Mouse (Mus musculus) cerebellum, adult 2 months (tissue): ENCODE results near the gene Fbxl17. TPM values are rescaled to one million over a fixed set of nuclear protein-coding genes. Genes with fewer than 3 reads are reported as not detected.

Experiments used
- DNase-seq, 2 experiments: peaks; one replicate each; pipeline ENCODE4 v3.0.0; 2021
- H3K27ac ChIP-seq: fragments of 200-500 bp; 2 replicates; pipeline ENCODE4 v1.5.1; 2012; ENCODE audit warnings: low read length, control low read depth, inconsistent platforms; ENCODE audit not compliant: insufficient read depth
- H3K27me3 ChIP-seq: fragments of 200-500 bp; 2 replicates; pipeline ENCODE4 v1.6.1; 2012; ENCODE audit warnings: inconsistent platforms, mild to moderate bottlenecking, low read length, moderate library complexity; ENCODE audit not compliant: control insufficient read depth, insufficient read depth
- H3K4me1 ChIP-seq: fragments of 200-500 bp; 2 replicates; pipeline ENCODE4 v1.6.1; 2011; ENCODE audit warnings: low read length; ENCODE audit not compliant: control insufficient read depth, insufficient read depth
- H3K4me3 ChIP-seq: fragments of 200-500 bp; replicated peaks from 2 replicates; pipeline ENCODE3; 2011; ENCODE audit warnings: mild to moderate bottlenecking, low read depth, low read length, control low read depth; ENCODE audit not compliant: insufficient read depth
- CTCF ChIP-seq: fragments of 200-500 bp; IDR thresholded peaks from 2 replicates; pipeline ENCODE4 v1.5.1; 2011; ENCODE audit warnings: low read depth, mild to moderate bottlenecking, control low read depth, low read length, moderate library complexity, borderline replicate concordance; ENCODE audit not compliant: insufficient read depth
- POLR2A ChIP-seq: fragments of 200-500 bp; IDR thresholded peaks from 2 replicates; pipeline ENCODE4 v1.6.1; 2011; ENCODE audit warnings: low read length, control low read depth, borderline replicate concordance; ENCODE audit not compliant: insufficient read depth
- WGBS: fragments of 180-500 bp; shearing (Covaris S2); methylation state at CpG from one replicate; pipeline ENCODE4 v1.1.7; 2018; 5-methylcytosine and 5-hydroxymethylcytosine counted together
- polyA plus RNA-seq: library from polyadenylated mRNA; depleted of rRNA; stranded (reverse); fragments of >200 nt; gene quantifications from 2 replicates; pipeline ENCODE4 v1.2.3, GENCODE M21; 2012

Gene Fbxl17
- polyA plus RNA-seq, 1 experiment = 21.5 TPM

DNA sequence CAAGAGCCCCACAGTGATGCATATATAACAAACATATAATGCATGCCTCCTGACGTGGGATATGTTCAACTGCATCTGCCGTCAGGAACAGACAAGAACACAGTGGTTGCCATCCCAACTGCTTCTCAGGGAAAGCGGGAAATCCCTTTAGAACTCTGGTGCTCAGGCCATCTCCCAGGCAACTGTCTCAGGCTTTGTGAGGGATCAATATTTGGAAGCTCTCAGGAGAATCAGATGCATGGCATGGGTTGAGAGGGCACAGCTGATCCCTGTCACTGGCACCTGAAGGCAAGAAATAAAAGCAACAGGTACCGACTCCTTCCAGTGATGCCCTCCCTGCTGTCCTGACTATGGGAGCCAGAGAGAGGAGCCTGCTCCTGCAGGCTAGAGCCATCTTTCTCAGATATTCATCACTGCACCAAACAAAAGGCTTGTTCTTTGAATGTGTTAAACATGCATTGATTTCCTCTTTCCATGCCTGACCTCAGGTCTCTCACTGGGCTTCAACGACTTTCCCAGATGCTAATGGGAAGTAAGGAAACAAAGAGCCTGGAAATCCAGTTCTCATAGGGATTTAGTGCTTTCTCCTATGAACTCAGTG is 429.6 kb downstream of the Fbxl17 start:
- no peak for DNase-seq

DNA sequence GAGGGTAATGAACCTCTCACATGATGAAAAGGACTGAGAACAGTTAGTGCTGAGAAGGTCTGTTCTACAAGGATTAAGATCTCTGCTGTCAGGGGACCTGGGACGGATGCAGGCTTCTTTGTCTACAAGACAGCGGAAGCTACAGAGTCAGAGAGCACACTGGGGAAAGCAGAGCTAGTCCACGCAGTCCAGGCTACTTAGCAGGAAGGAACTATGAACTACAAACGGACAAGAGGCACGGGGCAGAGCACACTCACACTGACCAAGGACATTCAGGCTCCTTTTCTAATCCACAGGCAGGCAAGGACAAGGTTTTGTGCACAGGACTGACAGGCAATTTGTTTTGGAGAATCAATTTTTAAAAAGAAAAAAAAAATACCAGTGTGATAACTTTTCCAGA is 437.0 kb downstream of the Fbxl17 start:
- 54% methylated on average over 5 of the region's 5 CpGs for WGBS
- Histone ChIP-seq H3K27me3 (no peaks in the 10 kb centered on the region), H3K4me3 (no peak overlapping the region), H3K27ac (no peak overlapping the region), H3K4me1 (no peaks in the 10 kb centered on the region)
- no peak for TF ChIP-seq CTCF
- no peak for TF ChIP-seq POLR2A
- DNase-seq = no peak

More for the DNA sequence above, 429.6 kb downstream of the Fbxl17 start:
- no peaks in the 10 kb centered on the region for H3K27me3 ChIP-seq
- WGBS = 63% methylated on average over 5 of the region's 5 CpGs
- H3K4me1 ChIP-seq = no peaks in the 10 kb centered on the region
- TF ChIP-seq CTCF (no peak), POLR2A (no peak)
- no peak overlapping the region for H3K27ac ChIP-seq
- no peak overlapping the region for H3K4me3 ChIP-seq

DNA sequence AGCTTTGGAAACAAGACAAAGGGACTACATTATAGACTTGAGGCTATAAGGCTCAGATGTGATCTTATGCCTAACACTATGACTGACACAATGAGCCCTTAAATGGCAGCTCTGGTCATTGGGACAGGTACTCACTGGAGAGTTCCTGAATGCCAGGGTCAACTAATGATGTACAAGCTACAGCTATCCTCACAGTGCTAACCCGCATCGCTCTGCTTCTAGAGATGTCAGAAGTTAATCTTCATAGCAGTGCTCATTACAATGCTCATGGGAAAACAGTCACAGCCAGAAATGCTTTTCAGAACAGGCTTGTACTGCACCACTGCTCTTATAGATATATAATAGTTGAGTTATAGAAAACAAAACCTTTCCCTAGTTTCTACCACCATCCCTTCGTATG is 438.0 kb downstream of the Fbxl17 start:
- Histone ChIP-seq H3K27me3 (no peaks in the 10 kb centered on the region), H3K27ac (no peak overlapping the region), H3K4me1 (no peaks in the 10 kb centered on the region), H3K4me3 (no peak overlapping the region)
- TF ChIP-seq POLR2A (no peak), CTCF (no peak)
- no peak for DNase-seq
- 94% methylated on average over 3 of the region's 3 CpGs for WGBS

DNA sequence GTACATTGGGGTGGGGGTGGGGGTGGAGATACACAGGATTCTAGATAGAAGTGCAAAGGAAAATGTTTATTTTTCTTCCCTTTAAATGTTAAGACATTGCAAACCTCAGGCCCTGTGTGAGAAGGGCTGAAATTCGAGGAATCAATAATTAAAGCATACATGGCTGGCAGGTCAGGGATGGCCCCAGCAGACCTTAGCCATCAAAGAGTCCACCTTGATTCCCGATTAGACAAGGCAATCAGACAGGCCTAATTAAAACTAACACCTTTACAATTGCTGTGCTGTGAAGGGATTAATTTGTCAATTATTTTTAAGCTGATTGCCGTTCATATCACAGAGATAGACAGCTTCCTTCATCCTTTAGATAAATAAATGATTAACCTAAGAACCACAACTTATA is 439.0 kb downstream of the Fbxl17 start:
- DNase-seq = no peak
- H3K27me3 ChIP-seq = no peaks in the 10 kb centered on the region
- WGBS = 87% methylated on average over 3 of the region's 3 CpGs

DNA sequence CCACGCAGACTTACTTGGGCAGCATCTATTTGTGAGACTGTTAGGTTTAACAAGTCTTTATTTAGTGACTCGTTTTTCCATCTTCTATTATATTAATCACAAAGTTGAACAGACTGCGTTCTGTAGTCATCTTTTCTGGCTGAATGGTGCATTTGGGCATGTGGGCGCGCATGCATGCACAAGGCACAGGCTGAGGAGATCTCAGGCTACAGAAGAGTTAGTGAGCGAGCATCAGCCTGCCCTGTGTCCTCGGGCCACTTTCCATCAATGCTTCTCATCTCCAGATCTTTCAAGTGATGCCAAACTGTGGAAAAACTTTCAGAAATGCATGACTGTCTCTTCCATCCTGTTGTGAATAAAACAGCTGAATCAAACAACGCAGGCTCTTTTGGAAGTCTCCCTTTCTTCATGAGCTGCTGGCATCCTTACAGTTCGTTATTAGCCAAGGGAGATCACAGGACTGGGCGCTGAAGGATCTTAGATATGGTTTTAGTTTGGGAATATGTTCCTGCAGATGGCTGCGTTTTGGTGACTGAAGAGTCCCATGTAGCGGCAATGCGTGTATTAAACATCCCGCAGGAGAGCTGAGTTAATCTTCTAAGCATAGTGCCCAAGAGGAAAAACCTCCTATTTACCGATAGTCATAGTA is 442.0 kb downstream of the Fbxl17 start:
- Histone ChIP-seq H3K27me3 (no peaks in the 10 kb centered on the region), H3K4me3 (no peak overlapping the region), H3K4me1 (no peaks in the 10 kb centered on the region), H3K27ac (no peak overlapping the region)
- DNase-seq = no peak
- WGBS = 46% methylated on average over 15 of the region's 15 CpGs
- TF ChIP-seq POLR2A (no peak), CTCF (no peak)

More for the DNA sequence above, 439.0 kb downstream of the Fbxl17 start:
- H3K4me1 ChIP-seq = no peaks in the 10 kb centered on the region
- no peak for TF ChIP-seq CTCF
- TF ChIP-seq POLR2A = no peak
- H3K4me3 ChIP-seq = no peak overlapping the region
- H3K27ac ChIP-seq = no peak overlapping the region

DNA sequence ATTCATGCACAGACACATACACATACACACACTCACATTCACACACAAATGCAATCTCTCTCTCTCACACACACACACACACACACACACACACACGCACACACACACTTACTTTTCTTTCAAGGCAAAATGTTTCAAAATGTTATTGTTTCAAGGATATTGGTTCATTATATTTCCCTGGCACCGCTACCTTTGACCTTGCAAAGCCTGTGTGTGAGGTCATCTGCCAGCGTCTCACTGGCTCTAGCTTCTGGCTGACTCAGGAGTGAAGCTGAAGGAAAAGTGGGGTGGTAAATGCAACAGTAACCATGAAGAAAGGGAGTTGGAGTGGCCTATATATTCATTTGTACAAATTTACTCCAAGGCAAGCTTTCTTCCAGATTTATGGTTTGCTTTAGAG is 442.8 kb downstream of the Fbxl17 start:
- H3K4me3 ChIP-seq = no peak overlapping the region
- H3K27ac ChIP-seq = no peak overlapping the region
- H3K4me1 ChIP-seq = no peaks in the 10 kb centered on the region
- no peak for DNase-seq
- H3K27me3 ChIP-seq = no peaks in the 10 kb centered on the region
- 98% methylated on average over 3 of the region's 3 CpGs for WGBS
- TF ChIP-seq POLR2A = no peak
- no peak for TF ChIP-seq CTCF

DNA sequence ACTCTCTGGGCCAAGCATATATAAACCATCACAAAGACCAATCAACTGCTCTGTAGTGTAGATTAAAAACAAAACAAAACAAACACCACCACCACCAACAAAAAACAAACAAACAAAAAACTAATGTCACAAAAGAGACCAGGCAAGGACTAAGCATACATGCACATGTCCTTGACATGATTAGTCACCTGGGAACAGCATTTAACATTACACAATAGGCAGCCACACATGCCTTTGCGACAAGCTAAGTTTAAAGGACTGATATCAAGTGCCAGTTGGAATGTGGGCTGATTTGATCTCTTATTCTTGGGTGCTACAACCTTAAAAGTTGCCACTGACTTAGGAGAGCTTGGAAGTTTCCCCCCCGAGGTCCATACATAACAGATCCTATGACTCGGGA is 446.5 kb downstream of the Fbxl17 start:
- no peak for DNase-seq
- no peak for TF ChIP-seq CTCF
- TF ChIP-seq POLR2A = no peak

DNA sequence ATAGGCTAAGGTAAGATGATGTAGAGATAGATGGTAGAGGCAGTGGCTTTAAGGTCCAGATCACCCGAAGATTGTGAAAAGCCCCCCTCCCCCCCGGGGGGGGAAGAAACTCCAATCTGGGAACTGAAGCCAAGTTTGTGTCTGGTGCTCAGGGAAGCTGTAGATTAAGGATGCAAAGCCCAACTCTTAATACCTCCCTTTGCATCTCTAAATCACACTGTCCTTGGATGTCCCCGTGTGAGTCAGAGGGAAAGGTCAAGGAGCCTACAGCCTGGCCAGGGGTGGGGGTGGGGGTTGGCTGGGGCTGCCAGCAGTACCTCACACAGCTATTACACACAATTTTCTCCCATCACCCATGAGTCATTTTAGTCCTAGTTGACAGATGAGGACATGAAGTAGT is 453.4 kb downstream of the Fbxl17 start:
- H3K4me3 ChIP-seq = no peak overlapping the region
- 46% methylated on average over 3 of the region's 3 CpGs for WGBS
- H3K27me3 ChIP-seq = no peaks in the 10 kb centered on the region
- no peak for DNase-seq
- H3K4me1 ChIP-seq = no peaks in the 10 kb centered on the region
- TF ChIP-seq POLR2A = no peak
- no peak for TF ChIP-seq CTCF
- H3K27ac ChIP-seq = no peak overlapping the region

More for the DNA sequence above, 446.5 kb downstream of the Fbxl17 start:
- Histone ChIP-seq H3K4me3 (no peak overlapping the region), H3K27ac (no peak overlapping the region), H3K4me1 (no peaks in the 10 kb centered on the region), H3K27me3 (no peaks in the 10 kb centered on the region)
- 82% methylated on average over 3 of the region's 3 CpGs for WGBS
